Mouse (Mus musculus) forebrain, embryonic 12.5 days (tissue): ENCODE measurements around the gene Exoc3l2. TPM values are rescaled to one million over a fixed set of nuclear protein-coding genes. Genes with fewer than 3 reads are reported as not detected.

Experiments used
- ATAC-seq: fragments of 200-750 bp; cut with Nextera tagmentation; 2 replicates; pipeline ENCODE4 v1.8.0; 2017; ENCODE audit warnings: moderate TSS enrichment; ENCODE audit not compliant: low FRiP score
- H3K27ac ChIP-seq: fragments of 300-500 bp; sonication (generic); 2 replicates; pipeline ENCODE4 v1.5.1; 2016; ENCODE audit warnings: mild to moderate bottlenecking
- H3K27me3 ChIP-seq: fragments of 300-500 bp; sonication (generic); 2 replicates; pipeline ENCODE4 v1.6.1; 2016; ENCODE audit warnings: mild to moderate bottlenecking
- H3K36me3 ChIP-seq: fragments of 300-500 bp; sonication (generic); replicated peaks from 2 replicates; pipeline ENCODE4 v1.6.1; 2016; ENCODE audit warnings: mild to moderate bottlenecking
- H3K4me1 ChIP-seq: fragments of 300-500 bp; sonication (generic); 2 replicates; pipeline ENCODE4 v1.6.1; 2016
- H3K4me2 ChIP-seq: fragments of 300-500 bp; sonication (generic); 2 replicates; pipeline ENCODE4 v1.6.1; 2016; ENCODE audit warnings: mild to moderate bottlenecking, moderate library complexity
- H3K4me3 ChIP-seq: fragments of 300-500 bp; sonication (generic); replicated peaks from 2 replicates; pipeline ENCODE4 v1.5.1; 2016; ENCODE audit warnings: mild to moderate bottlenecking
- H3K9ac ChIP-seq: fragments of 300-500 bp; sonication (generic); 2 replicates; pipeline ENCODE4 v1.6.1; 2016; ENCODE audit warnings: mild to moderate bottlenecking
- H3K9me3 ChIP-seq: fragments of 300-500 bp; sonication (generic); 2 replicates; pipeline ENCODE4 v1.6.1; 2016
- WGBS: fragments of 180-500 bp; shearing (Covaris S2); methylation state at CpG from one replicate; pipeline ENCODE4 v1.1.7; 2016; 5-methylcytosine and 5-hydroxymethylcytosine counted together
- polyA plus RNA-seq: library from polyadenylated mRNA; unstranded; fragments of >200 nt; fragmentation: Nextera tagmentation; extraction: Ambion mirVana; gene quantifications from 2 replicates; pipeline ENCODE4 v1.2.1, GENCODE M21; 2016

Gene Exoc3l2
- polyA plus RNA-seq, 1 experiment from 2014 or later: 0.51 TPM

- no peaks in the 10 kb centered on the region for H3K36me3 ChIP-seq
- no peaks in the 10 kb centered on the region for H3K9me3 ChIP-seq
- peak overlapping the region; percentile 63; the same call in 1 of the 2 replicates for H3K27ac ChIP-seq
- no peak overlapping the region; the same call in 1 of the 2 replicates for H3K4me2 ChIP-seq
- H3K4me1 ChIP-seq: peaks cover 22% of the 10 kb centered on the region
- no peak overlapping the region for H3K9ac ChIP-seq
- ATAC-seq: peak; percentile 63; the same call in 1 of the 2 replicates
- H3K4me3 ChIP-seq: no peak overlapping the region
- no peaks in the 10 kb centered on the region for H3K27me3 ChIP-seq
- 72% methylated on average over 7 of the region's 7 CpGs for WGBS
Observed at GRCm38 (mm10) chr7:19541681-19542154, 78.6 kb downstream of the Exoc3l2 start.

- Histone ChIP-seq H3K9ac (no peak overlapping the region), H3K27me3 (no peaks in the 10 kb centered on the region), H3K4me1 (peaks cover 22% of the 10 kb centered on the region), H3K9me3 (no peaks in the 10 kb centered on the region), H3K4me2 (peak overlapping the region; percentile 1; the same call in 1 of the 2 replicates), H3K27ac (peak overlapping the region; percentile 63), H3K4me3 (no peak overlapping the region), H3K36me3 (no peaks in the 10 kb centered on the region)
- peak; percentile 86 for ATAC-seq
- 52% methylated on average over 8 of the region's 8 CpGs for WGBS
Observed at GRCm38 (mm10) chr7:19542155-19542691, 79.1 kb downstream of the Exoc3l2 start.

GRCm38 (mm10) chr7:19543584-19543983, 80.5 kb downstream of the Exoc3l2 start:
- no peak overlapping the region for H3K9ac ChIP-seq
- no peaks in the 10 kb centered on the region for H3K27me3 ChIP-seq
- no peak overlapping the region for H3K27ac ChIP-seq
- H3K4me3 ChIP-seq: no peak overlapping the region
- no peaks in the 10 kb centered on the region for H3K36me3 ChIP-seq
- no peaks in the 10 kb centered on the region for H3K9me3 ChIP-seq
- no peak overlapping the region for H3K4me2 ChIP-seq
- no peak for ATAC-seq
- peaks cover 29% of the 10 kb centered on the region for H3K4me1 ChIP-seq
- 57% methylated on average over 6 of the region's 6 CpGs for WGBS

- H3K4me1 ChIP-seq: peaks cover 25% of the 10 kb centered on the region
- no peaks in the 10 kb centered on the region for H3K9me3 ChIP-seq
- H3K27ac ChIP-seq: no peak overlapping the region
- no peaks in the 10 kb centered on the region for H3K27me3 ChIP-seq
- H3K9ac ChIP-seq: no peak overlapping the region
- no peak for ATAC-seq
- H3K4me3 ChIP-seq: no peak overlapping the region
- H3K4me2 ChIP-seq: no peak overlapping the region
- no peaks in the 10 kb centered on the region for H3K36me3 ChIP-seq
- 80% methylated on average over 3 of the region's 3 CpGs for WGBS
Observed at GRCm38 (mm10) chr7:19546007-19546406, 82.9 kb downstream of the Exoc3l2 start.

Other genes starting within 250 kb of the Exoc3l2 start
- gene Opa3, start 235.0 kb upstream of the Exoc3l2 start, polyA plus RNA-seq: 45.5 and 48.3 TPM in 2 replicates
- gene Vasp, start 191.5 kb upstream of the Exoc3l2 start, polyA plus RNA-seq: 42.4 and 43.0 TPM in 2 replicates
- 0.19 TPM in 1 of 2 replicates, not detected in the other for gene Ppm1n, start 183.3 kb upstream of the Exoc3l2 start, polyA plus RNA-seq
- 70.3 and 74.1 TPM in 2 replicates for gene Rtn2, start 180.7 kb upstream of the Exoc3l2 start, polyA plus RNA-seq
- 0.24 TPM in 1 of 2 replicates, not detected in the other for gene Fosb, start 153.3 kb upstream of the Exoc3l2 start, polyA plus RNA-seq
- gene Ercc1, start 118.6 kb upstream of the Exoc3l2 start, polyA plus RNA-seq: 89.7 and 100 TPM in 2 replicates
- 24.7 and 24.8 TPM in 2 replicates for gene Cd3eap, start 103.8 kb upstream of the Exoc3l2 start, polyA plus RNA-seq
- 4.8 and 5.3 TPM in 2 replicates for gene Ppp1r13l, start 103.6 kb upstream of the Exoc3l2 start, polyA plus RNA-seq
- gene Ercc2, start 81.3 kb upstream of the Exoc3l2 start, polyA plus RNA-seq: 23.3 and 23.7 TPM in 2 replicates
- 2.8 and 5.4 TPM in 2 replicates for gene Klc3, start 59.2 kb upstream of the Exoc3l2 start, polyA plus RNA-seq
- gene Ckm, start 58.6 kb upstream of the Exoc3l2 start, polyA plus RNA-seq: not detected in 2 replicates
- 14.0 and 14.3 TPM in 2 replicates for gene Mark4, start 4.5 kb upstream of the Exoc3l2 start, polyA plus RNA-seq
- gene Bloc1s3, start 45.0 kb downstream of the Exoc3l2 start, polyA plus RNA-seq: 3.5 and 3.9 TPM in 2 replicates
- 43.6 and 47.5 TPM in 2 replicates for gene Trappc6a, start 45.1 kb downstream of the Exoc3l2 start, polyA plus RNA-seq
- gene Nkpd1, start 54.5 kb downstream of the Exoc3l2 start, polyA plus RNA-seq: 0.17 TPM in 1 of 2 replicates, not detected in the other
- gene Ppp1r37, start 99.7 kb downstream of the Exoc3l2 start, polyA plus RNA-seq: 34.9 and 35.4 TPM in 2 replicates
- gene Zfp296, start 114.0 kb downstream of the Exoc3l2 start, polyA plus RNA-seq: 0.18 and 0.34 TPM in 2 replicates
- 120 and 125 TPM in 2 replicates for gene Gemin7, start 114.3 kb downstream of the Exoc3l2 start, polyA plus RNA-seq
- gene Clasrp, start 141.2 kb downstream of the Exoc3l2 start, polyA plus RNA-seq: 66.3 and 67.6 TPM in 2 replicates
- 3.3 and 3.6 TPM in 2 replicates for gene Relb, start 166.1 kb downstream of the Exoc3l2 start, polyA plus RNA-seq
- gene Clptm1, start 201.7 kb downstream of the Exoc3l2 start, polyA plus RNA-seq: 85.6 and 87.6 TPM in 2 replicates
- not detected in 2 replicates for gene Apoc2, start 214.6 kb downstream of the Exoc3l2 start, polyA plus RNA-seq
- gene Gm44805, start 218.1 kb downstream of the Exoc3l2 start, polyA plus RNA-seq: not detected in 2 replicates
- not detected in 2 replicates for gene Apoc4, start 218.1 kb downstream of the Exoc3l2 start, polyA plus RNA-seq
- gene Apoc1, start 229.3 kb downstream of the Exoc3l2 start, polyA plus RNA-seq: 0.73 and 1.2 TPM in 2 replicates
- gene Apoe, start 235.9 kb downstream of the Exoc3l2 start, polyA plus RNA-seq: 115 and 128 TPM in 2 replicates